Mouse (Mus musculus): Measurements from ENCODE around the gene Rbm8a. TPM values are rescaled to one million over a fixed set of nuclear protein-coding genes. Genes with fewer than 3 reads are reported as not detected.
A peak's percentile ranks its signal among the peaks of the same experiment; 100 is the strongest.
"Not testable (repeated sequence)": the region's sequence is repeated elsewhere in the genome, so short reads cannot be mapped to it uniquely, and the experiment has no call there.

The Rbm8a gene
- polyA plus RNA-seq, 1 experiment from 2014 or later = 135 TPM

GRCm38 (mm10) chr3:96663432-96664239 lies 33.9 kb downstream of the Rbm8a start:
- ATAC-seq (ENCODE audit: low read depth) = peak; percentile 94
- Histone ChIP-seq H3K4me2 (ENCODE audit: low read depth, low read length) (peak overlapping the region; percentile 64), H3K4me1 (replicated peaks; ENCODE audit: control insufficient read depth, insufficient read depth, low read length) (peaks cover 8% of the 10 kb centered on the region), H3K4me3 (ENCODE audit: low read length) (peak overlapping the region; percentile 37), H3K27ac (ENCODE audit: low read length) (peak overlapping the region; percentile 50; the same call in 1 of the 2 replicates), H3K9me3 (ENCODE audit: control insufficient read depth, low read length) (no peaks in the 10 kb centered on the region), H3K36me3 (ENCODE audit: control insufficient read depth, insufficient read depth, low read length) (no peaks in the 10 kb centered on the region), H3K9ac (ENCODE audit: low read length) (peak overlapping the region; percentile 58), H3K27me3 (ENCODE audit: control insufficient read depth, insufficient read depth, low read depth, low read length) (no peaks in the 10 kb centered on the region)
- 6% methylated on average over 17 of the region's 18 CpGs for WGBS

- H3K9me3 ChIP-seq (ENCODE audit: control insufficient read depth, low read length); ATAC-seq (ENCODE audit: low read depth); H3K4me3 ChIP-seq (ENCODE audit: low read length); H3K9ac ChIP-seq (ENCODE audit: low read length); H3K36me3 ChIP-seq (ENCODE audit: control insufficient read depth, insufficient read depth, low read length); H3K4me2 ChIP-seq (ENCODE audit: low read depth, low read length); H3K27ac ChIP-seq (ENCODE audit: low read length); H3K27me3 ChIP-seq (ENCODE audit: control insufficient read depth, insufficient read depth, low read depth, low read length): not testable (repeated sequence)
- H3K4me1 ChIP-seq (replicated peaks; ENCODE audit: control insufficient read depth, insufficient read depth, low read length) = peaks cover 13% of the 10 kb centered on the region
- WGBS = 87% methylated on average over 7 of the region's 7 CpGs
Measured at GRCm38 (mm10) chr3:96665732-96666363, 36.1 kb downstream of the Rbm8a start.

DNA sequence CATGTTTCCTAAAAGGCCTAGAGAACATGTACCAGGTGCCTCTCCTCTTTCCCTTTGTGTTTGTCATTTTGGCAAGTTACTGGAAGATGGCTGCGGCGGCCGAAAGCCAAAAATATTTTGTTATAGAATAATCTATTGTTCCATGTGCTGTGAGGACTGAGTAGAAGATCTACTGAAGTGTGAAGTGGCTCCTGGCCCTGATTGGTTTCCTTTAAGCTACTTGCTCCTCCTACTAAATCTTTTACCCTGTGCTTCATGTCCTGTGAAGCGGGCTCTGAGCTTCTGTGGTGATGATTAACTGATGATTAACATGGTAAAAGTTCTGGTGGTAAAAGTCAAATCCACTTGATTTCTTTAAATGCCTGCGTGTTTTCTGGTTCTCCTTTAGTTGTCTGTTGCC lies 37.2 kb downstream of the Rbm8a start:
- Histone ChIP-seq H3K9ac (ENCODE audit: low read length) (no peak overlapping the region), H3K27me3 (ENCODE audit: control insufficient read depth, insufficient read depth, low read depth, low read length) (no peaks in the 10 kb centered on the region), H3K4me1 (replicated peaks; ENCODE audit: control insufficient read depth, insufficient read depth, low read length) (peaks cover 13% of the 10 kb centered on the region), H3K9me3 (ENCODE audit: control insufficient read depth, low read length) (no peaks in the 10 kb centered on the region), H3K4me3 (ENCODE audit: low read length) (no peak overlapping the region), H3K36me3 (ENCODE audit: control insufficient read depth, insufficient read depth, low read length) (no peaks in the 10 kb centered on the region), H3K27ac (ENCODE audit: low read length) (no peak overlapping the region), H3K4me2 (ENCODE audit: low read depth, low read length) (no peak overlapping the region)
- WGBS = 87% methylated on average over 5 of the region's 5 CpGs
- no peak for ATAC-seq (ENCODE audit: low read depth)

GRCm38 (mm10) chr3:96667316-96667715 lies 37.6 kb downstream of the Rbm8a start:
- ATAC-seq (ENCODE audit: low read depth) = no peak
- Histone ChIP-seq H3K4me2 (ENCODE audit: low read depth, low read length) (no peak overlapping the region), H3K27ac (ENCODE audit: low read length) (no peak overlapping the region), H3K4me1 (replicated peaks; ENCODE audit: control insufficient read depth, insufficient read depth, low read length) (peaks cover 13% of the 10 kb centered on the region), H3K9ac (ENCODE audit: low read length) (no peak overlapping the region), H3K36me3 (ENCODE audit: control insufficient read depth, insufficient read depth, low read length) (no peaks in the 10 kb centered on the region), H3K27me3 (ENCODE audit: control insufficient read depth, insufficient read depth, low read depth, low read length) (no peaks in the 10 kb centered on the region), H3K9me3 (ENCODE audit: control insufficient read depth, low read length) (no peaks in the 10 kb centered on the region), H3K4me3 (ENCODE audit: low read length) (no peak overlapping the region)
- 35% methylated on average over 1 of the region's 1 CpGs for WGBS

- H3K9ac ChIP-seq (ENCODE audit: low read length) = no peak overlapping the region
- no peak overlapping the region for H3K27ac ChIP-seq (ENCODE audit: low read length)
- H3K4me2 ChIP-seq (ENCODE audit: low read depth, low read length) = no peak overlapping the region
- no peak for ATAC-seq (ENCODE audit: low read depth)
- H3K4me1 ChIP-seq (replicated peaks; ENCODE audit: control insufficient read depth, insufficient read depth, low read length) = peaks cover 9% of the 10 kb centered on the region
- no peaks in the 10 kb centered on the region for H3K9me3 ChIP-seq (ENCODE audit: control insufficient read depth, low read length)
- H3K4me3 ChIP-seq (ENCODE audit: low read length) = no peak overlapping the region
- 88% methylated on average over 5 of the region's 5 CpGs for WGBS
- H3K27me3 ChIP-seq (ENCODE audit: control insufficient read depth, insufficient read depth, low read depth, low read length) = no peaks in the 10 kb centered on the region
- no peaks in the 10 kb centered on the region for H3K36me3 ChIP-seq (ENCODE audit: control insufficient read depth, insufficient read depth, low read length)
Measured at GRCm38 (mm10) chr3:96668424-96669067, 38.8 kb downstream of the Rbm8a start.

DNA sequence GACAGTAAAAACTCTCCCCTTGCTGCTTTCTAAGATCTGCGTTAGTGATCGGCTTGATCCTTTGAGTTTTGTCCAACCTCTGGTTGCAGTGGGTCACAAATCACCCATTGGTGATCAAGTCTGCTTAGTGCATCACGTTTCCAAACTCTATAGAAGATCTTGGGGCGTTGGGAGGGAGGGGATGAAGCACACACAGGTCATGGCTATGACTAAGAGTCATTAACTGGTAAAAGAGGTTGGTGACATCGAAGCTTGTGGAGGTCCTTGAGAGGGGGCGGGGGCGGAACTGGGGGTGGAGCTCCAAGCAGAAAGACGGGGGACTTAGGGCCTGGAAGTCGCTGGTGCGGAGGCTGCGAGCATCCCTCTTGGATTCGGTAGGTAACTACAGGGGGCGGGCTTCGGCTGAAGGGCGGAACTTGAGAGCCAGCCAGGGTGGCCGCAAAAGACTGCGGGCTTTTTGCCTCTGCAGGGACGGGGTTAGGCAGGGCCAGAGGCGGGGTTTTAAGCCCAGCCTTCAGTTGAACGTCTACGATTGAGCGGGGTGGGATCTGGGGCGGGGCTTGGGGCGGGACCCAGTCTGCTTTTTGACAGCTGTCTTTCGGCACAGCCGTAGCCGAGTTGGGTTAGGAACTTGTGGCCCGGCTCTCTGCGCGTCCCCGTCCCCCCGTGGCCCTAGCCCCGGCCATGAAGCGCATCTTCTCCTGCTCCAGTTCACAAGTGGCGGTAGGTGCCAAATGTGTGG lies 40.2 kb downstream of the Rbm8a start, which contains the start of gene Ankrd35:
Ankrd35 (plus strand) TSS at position 405 of the 742 bp plus-strand sequence.
- no peak within 1 kb of the TSS for H3K27ac ChIP-seq (ENCODE audit: low read length)
- no peaks in the 10 kb centered on the region for H3K9me3 ChIP-seq (ENCODE audit: control insufficient read depth, low read length)
- 3% methylated on average over 35 of the region's 35 CpGs for WGBS
- H3K9ac ChIP-seq (ENCODE audit: low read length) = peak within 1 kb of the TSS; percentile 44
- no peaks in the 10 kb centered on the region for H3K36me3 ChIP-seq (ENCODE audit: control insufficient read depth, insufficient read depth, low read length)
- no peaks in the 10 kb centered on the region for H3K27me3 ChIP-seq (ENCODE audit: control insufficient read depth, insufficient read depth, low read depth, low read length)
- peak; percentile 98 for ATAC-seq (ENCODE audit: low read depth)
- H3K4me1 ChIP-seq (replicated peaks; ENCODE audit: control insufficient read depth, insufficient read depth, low read length) = 0 out of 2 replicates have a peak, but pooled peaks cover 5% of the 10 kb centered on the region
- H3K4me2 ChIP-seq (ENCODE audit: low read depth, low read length) = peak within 1 kb of the TSS; percentile 80
- peak within 1 kb of the TSS; percentile 49 for H3K4me3 ChIP-seq (ENCODE audit: low read length)

- no peak for ATAC-seq (ENCODE audit: low read depth)
- no peak overlapping the region for H3K27ac ChIP-seq (ENCODE audit: low read length)
- H3K4me1 ChIP-seq (replicated peaks; ENCODE audit: control insufficient read depth, insufficient read depth, low read length) = 0 out of 2 replicates have a peak, but pooled peaks cover 5% of the 10 kb centered on the region
- H3K4me2 ChIP-seq (ENCODE audit: low read depth, low read length) = no peak overlapping the region
- no peaks in the 10 kb centered on the region for H3K27me3 ChIP-seq (ENCODE audit: control insufficient read depth, insufficient read depth, low read depth, low read length)
- H3K9me3 ChIP-seq (ENCODE audit: control insufficient read depth, low read length) = no peaks in the 10 kb centered on the region
- WGBS = 93% methylated on average over 5 of the region's 5 CpGs
- no peaks in the 10 kb centered on the region for H3K36me3 ChIP-seq (ENCODE audit: control insufficient read depth, insufficient read depth, low read length)
- no peak overlapping the region for H3K9ac ChIP-seq (ENCODE audit: low read length)
- H3K4me3 ChIP-seq (ENCODE audit: low read length) = no peak overlapping the region
Measured at GRCm38 (mm10) chr3:96671519-96671918, 41.8 kb downstream of the Rbm8a start.

DNA sequence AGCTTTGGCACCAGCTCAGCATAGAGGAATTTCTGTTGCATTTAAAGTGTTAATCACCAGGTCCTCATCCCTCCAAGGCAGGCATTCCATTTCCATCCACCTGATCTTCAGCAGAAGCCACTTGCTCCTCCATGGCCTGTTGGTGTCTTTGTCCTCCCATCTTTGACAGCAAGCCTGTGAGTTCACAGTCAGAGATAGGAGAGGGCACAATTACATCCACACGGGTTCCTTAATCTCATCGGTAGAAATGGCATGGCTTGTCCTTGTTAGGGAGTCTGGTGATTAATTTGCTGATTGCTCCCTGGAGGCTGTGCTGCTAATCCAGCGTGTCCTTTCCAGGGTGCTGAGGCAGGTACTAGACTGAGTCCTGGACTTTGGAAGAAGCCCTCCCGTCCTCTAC lies 43.8 kb downstream of the Rbm8a start:
- 0 out of 2 replicates have a peak, but pooled peaks cover 5% of the 10 kb centered on the region for H3K4me1 ChIP-seq (replicated peaks; ENCODE audit: control insufficient read depth, insufficient read depth, low read length)

More for the DNA sequence above, 43.8 kb downstream of the Rbm8a start:
- Histone ChIP-seq H3K9me3 (ENCODE audit: control insufficient read depth, low read length) (no peaks in the 10 kb centered on the region), H3K36me3 (ENCODE audit: control insufficient read depth, insufficient read depth, low read length) (no peaks in the 10 kb centered on the region), H3K27me3 (ENCODE audit: control insufficient read depth, insufficient read depth, low read depth, low read length) (no peaks in the 10 kb centered on the region), H3K27ac (ENCODE audit: low read length) (no peak overlapping the region), H3K9ac (ENCODE audit: low read length) (no peak overlapping the region), H3K4me3 (ENCODE audit: low read length) (no peak overlapping the region), H3K4me2 (ENCODE audit: low read depth, low read length) (no peak overlapping the region)
- 65% methylated on average over 4 of the region's 4 CpGs for WGBS
- ATAC-seq (ENCODE audit: low read depth) = no peak
